Mouse (Mus musculus): ENCODE results near the gene Tmem145. TPM values are rescaled to one million over a fixed set of nuclear protein-coding genes. Genes with fewer than 3 reads are reported as not detected.

The Tmem145 gene
- polyA plus RNA-seq, 1 experiment, result 167 TPM

GRCm38 (mm10) chr7:25296945-25297453 is 8.9 kb upstream of the Tmem145 start:
- no peak for TF ChIP-seq POLR2A (IDR thresholded peaks at IDR 0.05; ENCODE audit: borderline replicate concordance, extremely low read depth, insufficient read depth, insufficient read length, poor library complexity, severe bottlenecking)
- no peak for TF ChIP-seq CTCF (IDR thresholded peaks at IDR 0.05; ENCODE audit: borderline replicate concordance, extremely low read depth, insufficient read depth, insufficient read length)
- DNase-seq (ENCODE audit: low read depth), result peak; percentile 68

- DNase-seq (ENCODE audit: low read depth), result peak; percentile 99
- TF ChIP-seq CTCF (IDR thresholded peaks at IDR 0.05; ENCODE audit: borderline replicate concordance, extremely low read depth, insufficient read depth, insufficient read length) (peak; percentile 32; the same call in 1 of the 2 replicates), POLR2A (IDR thresholded peaks at IDR 0.05; ENCODE audit: borderline replicate concordance, extremely low read depth, insufficient read depth, insufficient read length, poor library complexity, severe bottlenecking) (peak; percentile 40; the same call in 1 of the 2 replicates)
Observed at GRCm38 (mm10) chr7:25297454-25298325, 8.2 kb upstream of the Tmem145 start, which contains the start of gene Pafah1b3. Pafah1b3 (minus strand) TSS chr7:25297986.

- DNase-seq (ENCODE audit: low read depth), result peak; percentile 83
- TF ChIP-seq POLR2A (IDR thresholded peaks at IDR 0.05; ENCODE audit: borderline replicate concordance, extremely low read depth, insufficient read depth, insufficient read length, poor library complexity, severe bottlenecking), result no peak
- TF ChIP-seq CTCF (IDR thresholded peaks at IDR 0.05; ENCODE audit: borderline replicate concordance, extremely low read depth, insufficient read depth, insufficient read length), result no peak
Observed at GRCm38 (mm10) chr7:25301063-25301462, 4.8 kb upstream of the Tmem145 start, which contains the start of gene Prr19. Prr19 (plus strand) TSS chr7:25301411.

- DNase-seq (ENCODE audit: low read depth), result no peak
- TF ChIP-seq CTCF (IDR thresholded peaks at IDR 0.05; ENCODE audit: borderline replicate concordance, extremely low read depth, insufficient read depth, insufficient read length), result no peak
- no peak for TF ChIP-seq POLR2A (IDR thresholded peaks at IDR 0.05; ENCODE audit: borderline replicate concordance, extremely low read depth, insufficient read depth, insufficient read length, poor library complexity, severe bottlenecking)
Observed at GRCm38 (mm10) chr7:25303003-25303684, 2.8 kb upstream of the Tmem145 start.

GRCm38 (mm10) chr7:25303685-25304006 is 2.3 kb upstream of the Tmem145 start:
- no peak for DNase-seq (ENCODE audit: low read depth)
- no peak for TF ChIP-seq CTCF (IDR thresholded peaks at IDR 0.05; ENCODE audit: borderline replicate concordance, extremely low read depth, insufficient read depth, insufficient read length)
- no peak for TF ChIP-seq POLR2A (IDR thresholded peaks at IDR 0.05; ENCODE audit: borderline replicate concordance, extremely low read depth, insufficient read depth, insufficient read length, poor library complexity, severe bottlenecking)

GRCm38 (mm10) chr7:25305481-25305880 is 425 bp upstream of the Tmem145 start:
- no peak for DNase-seq (ENCODE audit: low read depth)
- TF ChIP-seq CTCF (IDR thresholded peaks at IDR 0.05; ENCODE audit: borderline replicate concordance, extremely low read depth, insufficient read depth, insufficient read length) (no peak), POLR2A (IDR thresholded peaks at IDR 0.05; ENCODE audit: borderline replicate concordance, extremely low read depth, insufficient read depth, insufficient read length, poor library complexity, severe bottlenecking) (no peak)

- no peak for DNase-seq (ENCODE audit: low read depth)
- TF ChIP-seq POLR2A (IDR thresholded peaks at IDR 0.05; ENCODE audit: borderline replicate concordance, extremely low read depth, insufficient read depth, insufficient read length, poor library complexity, severe bottlenecking) (no peak), CTCF (IDR thresholded peaks at IDR 0.05; ENCODE audit: borderline replicate concordance, extremely low read depth, insufficient read depth, insufficient read length) (no peak)
Observed at GRCm38 (mm10) chr7:25306614-25306996, 699 bp downstream of the Tmem145 start.

GRCm38 (mm10) chr7:25308702-25309318 is 2.9 kb downstream of the Tmem145 start:
- TF ChIP-seq CTCF (IDR thresholded peaks at IDR 0.05; ENCODE audit: borderline replicate concordance, extremely low read depth, insufficient read depth, insufficient read length) (no peak), POLR2A (IDR thresholded peaks at IDR 0.05; ENCODE audit: borderline replicate concordance, extremely low read depth, insufficient read depth, insufficient read length, poor library complexity, severe bottlenecking) (no peak)
- DNase-seq (ENCODE audit: low read depth), result no peak

GRCm38 (mm10) chr7:25309425-25309824 is 3.5 kb downstream of the Tmem145 start:
- DNase-seq (ENCODE audit: low read depth), result no peak
- TF ChIP-seq POLR2A (IDR thresholded peaks at IDR 0.05; ENCODE audit: borderline replicate concordance, extremely low read depth, insufficient read depth, insufficient read length, poor library complexity, severe bottlenecking) (no peak), CTCF (IDR thresholded peaks at IDR 0.05; ENCODE audit: borderline replicate concordance, extremely low read depth, insufficient read depth, insufficient read length) (no peak)

GRCm38 (mm10) chr7:25311193-25311592 is 5.3 kb downstream of the Tmem145 start:
- TF ChIP-seq CTCF (IDR thresholded peaks at IDR 0.05; ENCODE audit: borderline replicate concordance, extremely low read depth, insufficient read depth, insufficient read length) (no peak), POLR2A (IDR thresholded peaks at IDR 0.05; ENCODE audit: borderline replicate concordance, extremely low read depth, insufficient read depth, insufficient read length, poor library complexity, severe bottlenecking) (no peak)
- no peak for DNase-seq (ENCODE audit: low read depth)

- TF ChIP-seq POLR2A (IDR thresholded peaks at IDR 0.05; ENCODE audit: borderline replicate concordance, extremely low read depth, insufficient read depth, insufficient read length, poor library complexity, severe bottlenecking) (no peak), CTCF (IDR thresholded peaks at IDR 0.05; ENCODE audit: borderline replicate concordance, extremely low read depth, insufficient read depth, insufficient read length) (no peak)
- no peak for DNase-seq (ENCODE audit: low read depth)
Observed at GRCm38 (mm10) chr7:25313325-25313724, 7.4 kb downstream of the Tmem145 start.

Measured in brain, embryonic 14.5 days (tissue).